Mouse (Mus musculus) mature B cell (primary cell): ENCODE results near the gene Ddx47.

ENCODE experiments used
- in situ Hi-C: fragments of 300-500 bp; cut with MboI; formaldehyde crosslinking; loops from 2 replicates; pipeline ENCODE4 v1.14.3; 2019

Gene Ddx47

GRCm38 (mm10) chr6:135006372-135006771, 5.0 kb upstream of the Ddx47 start:
- in situ Hi-C loops = no loop called here

DNA sequence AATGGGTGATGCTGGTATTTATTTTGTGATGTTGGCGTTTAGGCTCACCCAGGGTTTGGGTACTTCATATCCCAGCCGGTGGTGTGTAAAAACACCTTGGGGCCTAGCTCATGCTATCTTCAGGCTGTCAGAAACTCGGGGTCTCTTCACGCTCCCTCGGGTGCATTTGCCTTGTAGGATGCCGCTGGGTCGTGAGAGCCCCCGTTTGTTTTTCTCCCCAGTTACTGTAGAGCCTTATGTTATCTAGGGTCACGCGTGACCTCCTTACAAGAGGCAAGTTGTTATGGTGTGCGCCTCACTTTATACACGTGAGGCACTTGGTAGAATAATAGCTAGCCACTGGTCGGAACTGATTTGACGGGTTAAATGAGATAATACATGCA, 313 bp downstream of the Ddx47 start:
- in situ Hi-C loops = no loop called here

DNA sequence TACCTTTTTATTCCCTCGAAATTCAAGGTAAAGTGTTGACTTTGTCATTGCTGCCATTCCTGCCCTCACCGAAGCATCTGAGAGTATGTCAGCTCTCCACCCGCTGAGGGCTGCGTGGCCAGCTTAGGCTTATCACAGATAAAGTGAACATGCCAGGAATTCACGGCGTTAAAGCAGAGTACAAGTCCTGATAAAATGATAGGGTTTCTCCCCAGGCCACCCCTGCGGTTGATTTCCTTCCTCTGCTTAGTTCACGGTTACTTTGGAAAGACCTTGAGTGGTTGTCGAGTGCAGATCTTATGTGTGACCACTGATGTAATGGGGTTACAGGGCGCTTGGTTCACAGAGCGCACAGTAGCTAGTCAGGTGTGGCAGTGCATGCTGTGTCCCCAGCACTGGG, 5.8 kb downstream of the Ddx47 start:
- in situ Hi-C loops = no loop called here

DNA sequence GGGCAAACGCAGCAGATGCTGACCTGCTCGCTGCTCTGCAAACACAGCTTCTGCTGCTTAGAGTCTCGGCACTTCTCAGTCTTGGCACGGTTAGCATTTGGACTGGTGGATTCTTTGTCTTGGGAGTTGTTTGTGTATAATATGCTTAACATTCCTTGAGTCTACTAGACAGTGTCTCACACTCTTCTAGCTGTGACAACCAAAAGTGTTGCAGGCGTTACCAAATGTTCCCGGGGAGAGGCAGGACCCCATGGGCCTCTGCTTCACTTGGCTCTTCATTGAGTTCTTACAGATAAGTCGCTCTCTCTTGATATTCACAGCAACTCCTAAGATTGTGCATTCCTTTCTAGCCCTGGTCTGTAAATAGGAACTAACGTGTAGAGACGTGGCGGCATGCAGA, 8.2 kb downstream of the Ddx47 start:
- in situ Hi-C loops = no loop called here

DNA sequence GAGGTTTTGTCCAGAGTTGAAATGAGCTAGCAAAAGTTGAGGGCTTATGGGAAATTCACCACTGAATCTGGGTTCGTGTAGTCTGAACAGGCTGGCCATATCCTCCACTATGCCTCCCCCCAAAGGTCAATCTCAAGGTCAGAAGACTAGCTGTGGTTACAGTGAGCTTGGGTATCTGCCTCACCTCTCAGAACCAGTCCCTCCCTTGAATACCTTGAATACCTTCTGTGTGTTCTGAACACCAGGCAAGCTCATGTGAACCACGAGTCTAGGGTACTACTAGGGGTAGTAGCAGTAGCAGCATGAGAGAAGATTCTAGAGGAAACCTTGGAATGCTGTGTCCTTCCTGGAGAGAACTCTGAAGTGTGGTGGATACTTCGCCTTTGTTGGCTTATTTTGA, 10.2 kb downstream of the Ddx47 start:
- in situ Hi-C loops = no loop called here

DNA sequence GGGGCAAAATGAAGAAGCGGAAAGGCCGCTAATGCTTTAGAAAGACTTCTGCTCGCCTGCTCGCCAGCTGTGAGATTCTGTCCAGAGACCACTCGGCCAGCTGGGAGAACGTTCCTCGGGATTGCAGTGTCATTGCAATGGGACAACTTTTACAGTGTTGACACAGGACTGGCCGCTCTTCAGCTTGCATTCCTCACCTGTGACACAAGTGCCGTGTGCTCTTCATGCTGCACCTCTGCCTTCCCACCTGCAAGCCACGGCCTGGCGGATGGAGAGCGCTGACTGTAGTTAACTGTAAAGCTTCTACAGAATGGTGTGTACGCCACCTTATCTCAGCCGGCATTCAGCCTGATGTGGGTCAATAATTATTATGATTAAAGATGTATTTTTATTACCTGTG, 12.0 kb downstream of the Ddx47 start:
- in situ Hi-C loops = no loop called here

GRCm38 (mm10) chr6:135024781-135025420, 13.5 kb downstream of the Ddx47 start:
- in situ Hi-C loops = no loop called here

DNA sequence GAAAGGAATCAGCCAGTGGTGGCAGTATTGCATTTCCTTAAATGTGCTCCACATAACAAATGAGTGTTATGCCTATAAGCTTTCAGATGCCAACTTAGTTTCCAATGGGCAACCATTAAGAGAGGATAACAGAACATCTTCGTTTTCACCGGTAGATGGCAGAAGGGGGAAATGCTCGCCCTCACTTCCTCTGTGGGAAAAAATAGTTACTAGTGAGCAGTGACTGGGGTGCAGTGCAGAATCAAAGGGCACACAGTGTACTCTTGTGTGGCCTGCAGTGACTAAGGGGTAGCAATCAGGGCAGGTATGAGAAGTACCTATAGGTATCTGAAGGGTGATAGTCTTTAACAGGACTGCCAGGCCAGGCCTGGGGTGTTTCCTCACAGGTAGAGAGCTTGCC, 14.8 kb downstream of the Ddx47 start:
- in situ Hi-C loops = no loop called here

GRCm38 (mm10) chr6:135026755-135027154, 15.3 kb downstream of the Ddx47 start:
- in situ Hi-C loops = no loop called here

GRCm38 (mm10) chr6:135029246-135029645, 17.8 kb downstream of the Ddx47 start:
- in situ Hi-C loops = no loop called here

DNA sequence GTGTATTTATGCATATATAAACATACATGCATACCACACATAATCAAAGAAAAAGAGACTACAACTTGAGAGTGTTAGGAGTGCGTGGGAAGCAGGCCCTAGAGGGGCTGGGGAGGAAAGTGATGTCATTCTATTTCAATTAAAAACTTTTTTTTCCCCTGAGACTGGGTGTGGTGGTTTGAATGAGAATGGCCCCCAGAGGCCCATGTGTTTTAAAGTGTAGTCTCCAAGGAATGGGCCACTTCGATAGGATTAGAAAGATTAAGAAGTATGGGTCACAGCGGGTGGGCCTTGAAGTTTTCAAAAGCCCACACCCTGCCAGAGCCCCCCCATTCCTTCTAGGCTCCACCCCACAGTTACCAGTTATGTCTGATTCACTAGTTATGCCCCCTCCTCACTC, 27.3 kb downstream of the Ddx47 start:
- in situ Hi-C loops = no loop called here

DNA sequence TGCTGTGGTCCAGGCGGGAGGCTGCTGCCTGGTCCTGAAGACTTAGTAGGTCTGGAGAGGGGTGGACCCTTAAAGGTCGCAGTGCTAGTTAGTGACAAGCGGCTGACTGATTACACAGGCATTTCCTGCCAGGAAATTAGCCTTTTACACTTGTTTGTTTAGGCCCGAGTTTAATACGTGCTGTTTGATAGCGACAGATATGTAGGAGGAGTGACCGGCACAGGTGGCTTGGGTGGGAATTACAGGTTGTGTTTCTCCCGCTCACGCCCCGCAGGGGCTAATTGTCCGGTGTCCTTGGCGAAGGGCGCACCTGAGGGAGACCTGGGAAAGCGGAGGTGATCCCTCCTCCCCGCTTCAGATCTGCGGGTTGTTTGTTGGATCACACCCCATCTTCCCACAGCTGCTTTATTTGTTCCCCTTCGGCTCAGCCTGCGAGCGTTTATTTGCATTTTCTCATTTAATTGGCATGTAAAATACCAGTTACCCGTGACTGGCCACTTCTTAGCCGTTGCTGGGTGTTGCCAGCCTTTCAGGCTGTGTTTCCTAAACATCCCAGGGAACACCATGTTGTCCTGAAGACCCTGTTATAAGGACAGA, 29.0 kb downstream of the Ddx47 start:
- in situ Hi-C loops = no loop called here

DNA sequence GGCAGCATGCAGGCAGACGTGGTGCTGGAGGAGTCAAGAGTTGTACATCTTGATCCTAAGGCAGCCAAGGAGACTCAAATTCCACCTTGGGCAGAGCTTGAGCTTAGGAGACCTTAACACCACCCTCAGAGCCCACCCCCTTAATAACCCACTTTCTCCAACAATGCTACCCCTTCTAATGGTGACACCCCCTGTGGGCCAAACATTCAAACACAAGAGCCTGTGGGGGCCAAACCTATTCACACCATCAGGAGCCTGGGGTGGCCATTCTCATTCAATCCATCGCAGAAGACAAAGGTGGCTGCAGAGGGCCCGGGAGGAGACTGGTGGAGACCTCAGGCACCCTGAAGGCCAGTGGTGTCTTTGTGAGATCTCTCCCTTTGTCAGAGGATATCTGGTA, 30.5 kb downstream of the Ddx47 start:
- in situ Hi-C loops = no loop called here

- in situ Hi-C loops = no loop called here
Measured at GRCm38 (mm10) chr6:135047276-135047675, 35.9 kb downstream of the Ddx47 start.

DNA sequence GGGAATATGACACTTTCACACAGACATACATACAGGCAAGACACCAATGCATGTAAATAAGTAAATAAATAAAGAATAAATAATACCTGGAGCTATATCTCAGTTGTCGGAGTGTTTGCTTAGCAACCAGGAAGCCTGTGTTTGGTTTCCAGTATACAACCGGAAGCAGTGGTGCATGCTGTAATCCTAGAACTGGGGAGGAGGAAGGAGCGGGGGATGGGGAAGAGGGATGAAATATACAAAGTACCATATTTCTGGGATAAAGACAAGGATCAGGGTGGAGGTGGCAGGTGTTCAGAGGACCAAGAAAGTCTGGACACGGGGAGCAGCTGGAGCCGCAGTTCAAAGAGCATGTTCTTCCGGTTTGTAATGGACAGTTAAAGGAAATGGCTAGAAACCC, 37.1 kb downstream of the Ddx47 start:
- in situ Hi-C loops = no loop called here

- in situ Hi-C loops = no loop called here
Measured at GRCm38 (mm10) chr6:135048956-135049355, 37.5 kb downstream of the Ddx47 start.

DNA sequence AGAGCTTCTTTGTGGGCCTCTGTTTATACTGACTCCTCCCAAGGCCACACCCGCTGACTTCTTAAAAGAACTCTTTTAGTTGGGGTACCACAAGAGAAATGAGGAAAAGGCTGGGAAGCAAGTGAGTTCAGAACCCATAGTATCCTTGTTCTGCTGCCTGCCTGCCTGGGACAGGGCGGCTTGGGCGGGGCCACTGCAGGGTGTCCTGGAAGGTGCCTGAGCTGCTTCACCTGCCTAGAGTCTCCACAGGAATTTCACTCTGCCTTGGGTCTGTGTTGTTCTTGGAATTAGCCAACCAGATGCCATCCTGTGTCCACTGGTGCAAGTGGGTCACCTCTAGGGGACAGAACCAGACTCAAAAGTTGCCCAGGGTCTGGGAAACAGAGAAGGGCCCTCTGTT, 42.4 kb downstream of the Ddx47 start:
- in situ Hi-C loops = no loop called here

DNA sequence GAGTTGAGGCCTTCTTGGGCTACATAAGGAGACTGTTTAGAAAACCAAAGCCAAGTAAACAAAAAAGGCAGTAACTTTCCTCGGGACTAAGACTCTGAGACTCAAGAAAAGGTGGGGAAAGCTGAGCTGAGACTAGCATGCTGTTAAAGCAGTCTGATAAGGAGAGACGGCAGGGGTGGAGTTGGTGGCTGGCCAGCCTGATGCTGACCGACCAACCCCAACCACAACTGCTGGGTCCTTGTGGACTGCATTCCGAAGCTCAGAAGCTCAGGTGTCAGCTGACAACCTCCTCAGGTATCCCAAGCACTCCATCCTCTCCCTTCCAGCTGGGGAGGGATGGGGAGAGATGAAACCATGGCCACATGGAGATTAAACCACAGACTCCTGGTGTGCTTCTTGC, 44.5 kb downstream of the Ddx47 start:
- in situ Hi-C loops = no loop called here

DNA sequence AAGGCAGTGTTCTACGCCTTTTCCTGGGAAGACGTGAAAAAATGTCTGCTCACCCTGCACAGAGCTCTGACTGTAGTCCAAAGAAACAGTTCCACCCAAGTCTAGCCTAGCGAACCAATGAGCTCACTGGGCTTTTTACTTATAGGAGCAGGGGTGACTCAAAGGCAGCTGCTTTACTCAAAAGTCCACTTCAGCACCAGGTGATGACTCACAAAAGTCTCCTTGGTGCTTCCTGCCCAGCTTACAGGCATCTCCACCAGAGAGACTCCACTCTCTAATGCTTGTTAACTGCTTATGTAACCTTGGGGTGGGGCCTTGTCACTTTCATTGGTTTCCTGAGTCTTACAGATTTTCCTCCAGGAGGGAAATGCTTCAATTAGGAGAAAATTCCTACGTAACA, 49.3 kb downstream of the Ddx47 start:
- in situ Hi-C loops = no loop called here

- in situ Hi-C loops = no loop called here
Measured at GRCm38 (mm10) chr6:135064621-135065020, 53.2 kb downstream of the Ddx47 start.

DNA sequence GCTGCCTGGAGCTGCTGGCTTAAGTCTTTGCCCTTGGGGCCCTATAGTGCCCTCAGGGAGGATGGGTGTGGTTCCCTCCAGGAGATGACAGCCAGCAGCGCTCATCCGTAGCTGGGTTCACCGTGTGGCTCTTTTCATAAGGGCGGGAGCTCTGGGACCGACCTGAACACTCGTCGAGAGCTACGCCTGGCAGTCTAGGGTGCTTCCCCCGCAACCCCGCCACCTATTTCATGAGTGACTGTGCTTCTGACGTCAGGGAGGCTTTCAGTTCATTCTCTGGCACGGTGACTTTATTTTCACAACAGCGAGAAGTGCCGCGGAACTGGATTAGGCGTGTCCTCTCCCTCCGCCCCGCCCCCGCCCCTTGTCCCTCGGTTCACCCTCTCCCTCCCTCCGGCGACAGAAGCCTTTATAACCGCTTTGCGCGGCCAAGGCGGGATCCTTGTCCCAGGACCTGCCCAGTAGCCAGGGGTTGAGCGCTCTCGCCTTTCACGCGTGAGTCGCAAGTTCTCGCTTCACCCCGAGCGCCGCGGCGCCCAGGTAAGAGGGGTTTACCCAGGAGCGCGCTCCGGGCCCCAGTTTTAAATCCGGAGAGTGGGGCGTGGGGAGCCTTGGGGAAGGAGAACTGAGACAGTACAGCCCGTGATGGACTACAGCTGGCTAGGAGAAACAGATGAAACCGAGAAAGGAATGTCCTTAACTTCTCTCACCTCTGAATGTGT, 54.0 kb downstream of the Ddx47 start, which contains the start of gene Gprc5a:
Gene Gprc5a, plus strand, starts transcription at position 416 of the 722 bp plus-strand sequence.
- in situ Hi-C loops = no loop called here

GRCm38 (mm10) chr6:135066795-135067445, 55.5 kb downstream of the Ddx47 start:
- in situ Hi-C loops = no loop called here

GRCm38 (mm10) chr6:135068221-135068620, 56.8 kb downstream of the Ddx47 start:
- in situ Hi-C loops = no loop called here
